Mouse (Mus musculus): ENCODE measurements around the gene Alox5ap. TPM values are rescaled to one million over a fixed set of nuclear protein-coding genes. Genes with fewer than 3 reads are reported as not detected.

Gene Alox5ap
- polyA plus RNA-seq, 1 experiment from 2014 or later, result 68.2 TPM

GRCm38 (mm10) chr5:149277529-149277928 is 13.0 kb downstream of the Alox5ap start:
- Histone ChIP-seq H3K27ac (ENCODE audit: low read depth) (no peak overlapping the region), H3K4me3 (ENCODE audit: low read depth, low read length) (no peak overlapping the region), H3K36me3 (replicated peaks; ENCODE audit: insufficient read depth, low read length) (peaks cover 2% of the 10 kb centered on the region; the same call in 1 of the 2 replicates), H3K4me1 (ENCODE audit: insufficient read depth) (peaks cover 6% of the 10 kb centered on the region; the same call in 1 of the 2 replicates), H3K27me3 (ENCODE audit: insufficient read depth, low read length) (no peaks in the 10 kb centered on the region), H3K9ac (replicated peaks) (no peak overlapping the region), H3K9me3 (ENCODE audit: low read length) (no peaks in the 10 kb centered on the region; the same call in 1 of the 2 replicates), H3K4me2 (ENCODE audit: low read depth, low read length) (no peak overlapping the region)
- DNase-seq, result no peak
- TF ChIP-seq EP300 (IDR thresholded peaks at IDR 0.05; ENCODE audit: low read depth) (no peak), CTCF (IDR thresholded peaks at IDR 0.05; ENCODE audit: low read depth) (no peak)
- no peak for ATAC-seq
- 63% methylated on average over 5 of the region's 5 CpGs for WGBS (ENCODE audit: insufficient replicate concordance)

GRCm38 (mm10) chr5:149279273-149279844 is 14.8 kb downstream of the Alox5ap start:
- Histone ChIP-seq H3K9me3 (ENCODE audit: low read length) (no peaks in the 10 kb centered on the region; the same call in 1 of the 2 replicates), H3K27ac (ENCODE audit: low read depth) (no peak overlapping the region), H3K4me3 (ENCODE audit: low read depth, low read length) (no peak overlapping the region), H3K9ac (replicated peaks) (no peak overlapping the region), H3K27me3 (ENCODE audit: insufficient read depth, low read length) (no peaks in the 10 kb centered on the region), H3K4me2 (ENCODE audit: low read depth, low read length) (no peak overlapping the region), H3K36me3 (replicated peaks; ENCODE audit: insufficient read depth, low read length) (peaks cover 2% of the 10 kb centered on the region; the same call in 1 of the 2 replicates), H3K4me1 (ENCODE audit: insufficient read depth) (peaks cover 6% of the 10 kb centered on the region; the same call in 1 of the 2 replicates)
- ATAC-seq, result no peak
- DNase-seq, result no peak
- WGBS (ENCODE audit: insufficient replicate concordance), result 71% methylated on average over 22 of the region's 22 CpGs
- peak; percentile 24; the same call in 1 of the 2 replicates for TF ChIP-seq CTCF (IDR thresholded peaks at IDR 0.05; ENCODE audit: low read depth)
- no peak for TF ChIP-seq EP300 (IDR thresholded peaks at IDR 0.05; ENCODE audit: low read depth)

GRCm38 (mm10) chr5:149283009-149283408 is 18.4 kb downstream of the Alox5ap start:
- TF ChIP-seq CTCF (IDR thresholded peaks at IDR 0.05; ENCODE audit: low read depth) (peak; percentile 72), EP300 (IDR thresholded peaks at IDR 0.05; ENCODE audit: low read depth) (no peak)
- DNase-seq, result peak; percentile 52
- Histone ChIP-seq H3K27ac (ENCODE audit: low read depth) (no peak overlapping the region), H3K4me2 (ENCODE audit: low read depth, low read length) (no peak overlapping the region), H3K27me3 (ENCODE audit: insufficient read depth, low read length) (no peaks in the 10 kb centered on the region), H3K4me3 (ENCODE audit: low read depth, low read length) (no peak overlapping the region), H3K9ac (replicated peaks) (no peak overlapping the region), H3K4me1 (ENCODE audit: insufficient read depth) (no peaks in the 10 kb centered on the region), H3K9me3 (ENCODE audit: low read length) (no peaks in the 10 kb centered on the region), H3K36me3 (replicated peaks; ENCODE audit: insufficient read depth, low read length) (peaks cover 4% of the 10 kb centered on the region; the same call in 1 of the 2 replicates)
- no peak for ATAC-seq
- 72% methylated on average over 2 of the region's 2 CpGs for WGBS (ENCODE audit: insufficient replicate concordance)

- Histone ChIP-seq H3K27me3 (ENCODE audit: insufficient read depth, low read length) (no peaks in the 10 kb centered on the region), H3K36me3 (replicated peaks; ENCODE audit: insufficient read depth, low read length) (peaks cover 4% of the 10 kb centered on the region; the same call in 1 of the 2 replicates), H3K4me3 (ENCODE audit: low read depth, low read length) (no peak overlapping the region), H3K9me3 (ENCODE audit: low read length) (no peaks in the 10 kb centered on the region), H3K4me1 (ENCODE audit: insufficient read depth) (no peaks in the 10 kb centered on the region), H3K9ac (replicated peaks) (no peak overlapping the region), H3K4me2 (ENCODE audit: low read depth, low read length) (no peak overlapping the region), H3K27ac (ENCODE audit: low read depth) (no peak overlapping the region)
- DNase-seq (no peak), ATAC-seq (no peak)
- TF ChIP-seq CTCF (IDR thresholded peaks at IDR 0.05; ENCODE audit: low read depth) (no peak), EP300 (IDR thresholded peaks at IDR 0.05; ENCODE audit: low read depth) (no peak)
Observed at GRCm38 (mm10) chr5:149283821-149284220, 19.3 kb downstream of the Alox5ap start.

- no peak overlapping the region for H3K4me3 ChIP-seq (ENCODE audit: low read depth, low read length)
- H3K4me1 ChIP-seq (ENCODE audit: insufficient read depth), result no peaks in the 10 kb centered on the region
- no peak for DNase-seq
- no peak for ATAC-seq
- H3K9me3 ChIP-seq (ENCODE audit: low read length), result no peaks in the 10 kb centered on the region
- H3K36me3 ChIP-seq (replicated peaks; ENCODE audit: insufficient read depth, low read length), result 0 out of 2 replicates have a peak, but pooled peaks cover 2% of the 10 kb centered on the region
- H3K9ac ChIP-seq (replicated peaks), result no peak overlapping the region
- no peak overlapping the region for H3K4me2 ChIP-seq (ENCODE audit: low read depth, low read length)
- no peak overlapping the region for H3K27ac ChIP-seq (ENCODE audit: low read depth)
- TF ChIP-seq EP300 (IDR thresholded peaks at IDR 0.05; ENCODE audit: low read depth) (no peak), CTCF (IDR thresholded peaks at IDR 0.05; ENCODE audit: low read depth) (peak; percentile 54)
- 54% methylated on average over 7 of the region's 7 CpGs for WGBS (ENCODE audit: insufficient replicate concordance)
- no peaks in the 10 kb centered on the region for H3K27me3 ChIP-seq (ENCODE audit: insufficient read depth, low read length)
Observed at GRCm38 (mm10) chr5:149286021-149286420, 21.5 kb downstream of the Alox5ap start.

- H3K27me3 ChIP-seq (ENCODE audit: insufficient read depth, low read length), result no peaks in the 10 kb centered on the region
- no peak overlapping the region for H3K4me3 ChIP-seq (ENCODE audit: low read depth, low read length)
- 60% methylated on average over 41 of the region's 41 CpGs for WGBS (ENCODE audit: insufficient replicate concordance)
- DNase-seq, result no peak
- TF ChIP-seq CTCF (IDR thresholded peaks at IDR 0.05; ENCODE audit: low read depth) (0 out of 2 replicates have a peak, but pooled peaks have one; percentile 10), EP300 (IDR thresholded peaks at IDR 0.05; ENCODE audit: low read depth) (no peak)
- 0 out of 2 replicates have a peak, but pooled peaks cover 2% of the 10 kb centered on the region for H3K36me3 ChIP-seq (replicated peaks; ENCODE audit: insufficient read depth, low read length)
- no peaks in the 10 kb centered on the region for H3K9me3 ChIP-seq (ENCODE audit: low read length)
- H3K4me2 ChIP-seq (ENCODE audit: low read depth, low read length), result peak overlapping the region; percentile 29; the same call in 1 of the 2 replicates
- H3K27ac ChIP-seq (ENCODE audit: low read depth), result no peak overlapping the region
- H3K4me1 ChIP-seq (ENCODE audit: insufficient read depth), result no peaks in the 10 kb centered on the region
- no peak for ATAC-seq
- no peak overlapping the region for H3K9ac ChIP-seq (replicated peaks)
Observed at GRCm38 (mm10) chr5:149287148-149288038, 22.8 kb downstream of the Alox5ap start.

All from liver, postnatal 0 days (tissue).